ENCODE assay signal across 8 mouse cellular contexts in genomic region chr10:79703541-79703940, GRCm38 (mm10). TPM values are rescaled to one million over a fixed set of nuclear protein-coding genes. Genes with fewer than 3 reads are reported as not detected.
DNase-seq lines count a peak whose midpoint lies in the region; ATAC-seq and TF ChIP-seq lines count a peak whose summit lies in the region.

No protein-coding gene starts in this region.

- DNase-seq in kidney, postnatal 0 days (ENCODE audit: low spot score), result no peak
- no peak for DNase-seq in kidney, postnatal 36 days
- no peak for DNase-seq in hindbrain, postnatal 0 days (ENCODE audit: low spot score)
- DNase-seq in cerebellum, postnatal 4 days (ENCODE audit: low spot score in 2 of 2), result no peak
- DNase-seq in spleen, adult 18-20 months, result no peak

- H3K9ac ChIP-seq in kidney, postnatal 0 days (ENCODE audit: low read depth, low read length), result no peak overlapping the region
- H3K9ac ChIP-seq in embryonic facial prominence, embryonic 13.5 days, result peak overlapping the region; percentile 93
- no peak overlapping the region; the same call in 1 of the 2 replicates for H3K9ac ChIP-seq in hindbrain, postnatal 0 days (replicated peaks; ENCODE audit: low read length)
- H3K9ac ChIP-seq in midbrain, embryonic 16.5 days (ENCODE audit: low read depth, low read length), result no peak overlapping the region

- H3K9me3 ChIP-seq in kidney, postnatal 0 days (replicated peaks; ENCODE audit: low read length), result no peaks in the 10 kb centered on the region
- no peaks in the 10 kb centered on the region for H3K9me3 ChIP-seq in embryonic facial prominence, embryonic 13.5 days
- no peaks in the 10 kb centered on the region for H3K9me3 ChIP-seq in hindbrain, postnatal 0 days (ENCODE audit: low read length)
- H3K9me3 ChIP-seq in midbrain, embryonic 16.5 days (replicated peaks; ENCODE audit: control insufficient read depth, low read length, poor library complexity, severe bottlenecking), result no peaks in the 10 kb centered on the region

- TF ChIP-seq CTCF in kidney, postnatal 0 days (IDR thresholded peaks at IDR 0.05; ENCODE audit: low read depth), result no peak
- TF ChIP-seq CTCF in hindbrain, postnatal 0 days (IDR thresholded peaks at IDR 0.05; ENCODE audit: low read depth), result no peak

- H3K27me3 ChIP-seq in kidney, postnatal 0 days (ENCODE audit: insufficient read depth, low read length), result no peaks in the 10 kb centered on the region
- no peaks in the 10 kb centered on the region for H3K27me3 ChIP-seq in embryonic facial prominence, embryonic 13.5 days
- no peaks in the 10 kb centered on the region for H3K27me3 ChIP-seq in hindbrain, postnatal 0 days (ENCODE audit: insufficient read depth, low read length)
- no peaks in the 10 kb centered on the region for H3K27me3 ChIP-seq in midbrain, embryonic 16.5 days (ENCODE audit: control insufficient read depth, insufficient read depth, low read depth, low read length)

- H3K4me1 ChIP-seq in kidney, postnatal 0 days (replicated peaks; ENCODE audit: insufficient read depth, low read length), result peaks cover 19% of the 10 kb centered on the region
- peaks cover 36% of the 10 kb centered on the region for H3K4me1 ChIP-seq in embryonic facial prominence, embryonic 13.5 days
- H3K4me1 ChIP-seq in hindbrain, postnatal 0 days (ENCODE audit: insufficient read depth, low read length), result peaks cover 23% of the 10 kb centered on the region
- H3K4me1 ChIP-seq in midbrain, embryonic 16.5 days (ENCODE audit: control insufficient read depth, insufficient read depth, low read length), result peaks cover 30% of the 10 kb centered on the region

- no peak for ATAC-seq in kidney, postnatal 0 days (replicated peaks; ENCODE audit: low FRiP score, low read depth)
- no peak for ATAC-seq in embryonic facial prominence, embryonic 13.5 days (ENCODE audit: insufficient number of reproducible peaks, insufficient read depth, low FRiP score, low TSS enrichment, low read depth)
- ATAC-seq in hindbrain, postnatal 0 days, result no peak
- ATAC-seq in midbrain, embryonic 16.5 days, result peak; percentile 15
- ATAC-seq in megakaryocyte progenitor cell, adult 5-6 weeks (replicated peaks; ENCODE audit: poor library complexity), result no peak

- H3K4me2 ChIP-seq in kidney, postnatal 0 days (ENCODE audit: low read length), result peak overlapping the region; percentile 49
- peak overlapping the region; percentile 99 for H3K4me2 ChIP-seq in embryonic facial prominence, embryonic 13.5 days
- H3K4me2 ChIP-seq in hindbrain, postnatal 0 days (ENCODE audit: low read depth, low read length), result peak overlapping the region; percentile 91; the same call in 1 of the 2 replicates
- H3K4me2 ChIP-seq in midbrain, embryonic 16.5 days (ENCODE audit: low read length), result peak overlapping the region; percentile 56

- H3K4me3 ChIP-seq in kidney, postnatal 0 days (replicated peaks; ENCODE audit: low read depth, low read length), result no peak overlapping the region; the same call in 1 of the 2 replicates
- H3K4me3 ChIP-seq in embryonic facial prominence, embryonic 13.5 days, result peak overlapping the region; percentile 79
- peak overlapping the region; percentile 69 for H3K4me3 ChIP-seq in hindbrain, postnatal 0 days (ENCODE audit: low read length)
- H3K4me3 ChIP-seq in midbrain, embryonic 16.5 days (ENCODE audit: low read depth, low read length), result peak overlapping the region; percentile 73

- 81% methylated on average over 10 of the region's 10 CpGs for WGBS in kidney, postnatal 0 days
- WGBS in embryonic facial prominence, embryonic 13.5 days, result 75% methylated on average over 10 of the region's 10 CpGs
- 70% methylated on average over 10 of the region's 10 CpGs for WGBS in hindbrain, postnatal 0 days
- 75% methylated on average over 10 of the region's 10 CpGs for WGBS in midbrain, embryonic 16.5 days

- H3K36me3 ChIP-seq in kidney, postnatal 0 days (ENCODE audit: insufficient read depth, low read length), result 0 out of 2 replicates have a peak, but pooled peaks cover 3% of the 10 kb centered on the region
- H3K36me3 ChIP-seq in embryonic facial prominence, embryonic 13.5 days, result peaks cover 22% of the 10 kb centered on the region
- H3K36me3 ChIP-seq in hindbrain, postnatal 0 days (ENCODE audit: insufficient read depth, low read length), result no peaks in the 10 kb centered on the region
- no peaks in the 10 kb centered on the region for H3K36me3 ChIP-seq in midbrain, embryonic 16.5 days (ENCODE audit: control insufficient read depth, insufficient read depth, low read length)

- peak overlapping the region; percentile 36; the same call in 1 of the 2 replicates for H3K27ac ChIP-seq in kidney, postnatal 0 days
- no peak overlapping the region for H3K27ac ChIP-seq in embryonic facial prominence, embryonic 13.5 days
- H3K27ac ChIP-seq in hindbrain, postnatal 0 days, result peak overlapping the region; percentile 60; the same call in 1 of the 2 replicates
- peak overlapping the region; percentile 56 for H3K27ac ChIP-seq in midbrain, embryonic 16.5 days (ENCODE audit: low read length)

RNA-seq across cellular contexts. Expression of gene Bsg, which starts 0.8 kb away (rescaled TPM):
- 1,067 and 1,079 TPM in 2 replicates for polyA plus RNA-seq in kidney, postnatal 0 days (2015; fragmentation: Nextera tagmentation; extraction: Ambion mirVana)
- 703 and 715 TPM in 2 replicates for polyA plus RNA-seq in embryonic facial prominence, embryonic 13.5 days (2015; fragmentation: Nextera tagmentation; extraction: Ambion mirVana)
- total RNA-seq in hindbrain, postnatal 0 days (2014; rRNA removed), result 1,127 and 1,151 TPM in 2 replicates
- 1,243 and 1,259 TPM in 2 replicates for polyA plus RNA-seq in hindbrain, postnatal 0 days (2015; fragmentation: Nextera tagmentation; extraction: Ambion mirVana)
- polyA plus RNA-seq in midbrain, embryonic 16.5 days (2015; fragmentation: Nextera tagmentation; extraction: Ambion mirVana), result 844 and 915 TPM in 2 replicates
- total RNA-seq in megakaryocyte progenitor cell, adult 5-6 weeks (2015), result 441 and 471 TPM in 2 replicates
- total RNA-seq in megakaryocyte progenitor cell, adult 5-6 weeks (2017), result 272 TPM in 2 replicates

RNA-seq across cellular contexts. Expression of gene Hcn2, which starts 12.9 kb away (rescaled TPM):
- polyA plus RNA-seq in kidney, postnatal 0 days (2015; fragmentation: Nextera tagmentation; extraction: Ambion mirVana), result 0.17 and 0.28 TPM in 2 replicates
- 0.10 and 0.12 TPM in 2 replicates for polyA plus RNA-seq in embryonic facial prominence, embryonic 13.5 days (2015; fragmentation: Nextera tagmentation; extraction: Ambion mirVana)
- 92.6 and 101 TPM in 2 replicates for total RNA-seq in hindbrain, postnatal 0 days (2014; rRNA removed)
- polyA plus RNA-seq in hindbrain, postnatal 0 days (2015; fragmentation: Nextera tagmentation; extraction: Ambion mirVana), result 5.5 and 6.6 TPM in 2 replicates
- polyA plus RNA-seq in midbrain, embryonic 16.5 days (2015; fragmentation: Nextera tagmentation; extraction: Ambion mirVana), result 0.87 and 0.89 TPM in 2 replicates
- total RNA-seq in megakaryocyte progenitor cell, adult 5-6 weeks (2015), result not detected in 2 replicates
- total RNA-seq in megakaryocyte progenitor cell, adult 5-6 weeks (2017), result not detected in 2 replicates

RNA-seq across cellular contexts. Expression of gene Gzmm, which starts 14.7 kb away (rescaled TPM):
- polyA plus RNA-seq in kidney, postnatal 0 days (2015; fragmentation: Nextera tagmentation; extraction: Ambion mirVana), result 0.34 and 0.50 TPM in 2 replicates
- polyA plus RNA-seq in embryonic facial prominence, embryonic 13.5 days (2015; fragmentation: Nextera tagmentation; extraction: Ambion mirVana), result 0.81 and 0.84 TPM in 2 replicates
- 0.22 and 0.63 TPM in 2 replicates for total RNA-seq in hindbrain, postnatal 0 days (2014; rRNA removed)
- polyA plus RNA-seq in hindbrain, postnatal 0 days (2015; fragmentation: Nextera tagmentation; extraction: Ambion mirVana), result 1.2 TPM in 2 replicates
- polyA plus RNA-seq in midbrain, embryonic 16.5 days (2015; fragmentation: Nextera tagmentation; extraction: Ambion mirVana), result 1.6 and 1.8 TPM in 2 replicates
- 0.29 and 0.49 TPM in 2 replicates for total RNA-seq in megakaryocyte progenitor cell, adult 5-6 weeks (2015)
- total RNA-seq in megakaryocyte progenitor cell, adult 5-6 weeks (2017), result 1.1 and 2.8 TPM in 2 replicates

RNA-seq across cellular contexts. Expression of gene Cdc34, which starts 21.5 kb away (rescaled TPM):
- 68.1 and 75.7 TPM in 2 replicates for polyA plus RNA-seq in kidney, postnatal 0 days (2015; fragmentation: Nextera tagmentation; extraction: Ambion mirVana)
- polyA plus RNA-seq in embryonic facial prominence, embryonic 13.5 days (2015; fragmentation: Nextera tagmentation; extraction: Ambion mirVana), result 102 and 106 TPM in 2 replicates
- 65.1 and 76.7 TPM in 2 replicates for total RNA-seq in hindbrain, postnatal 0 days (2014; rRNA removed)
- 69.8 and 71.3 TPM in 2 replicates for polyA plus RNA-seq in hindbrain, postnatal 0 days (2015; fragmentation: Nextera tagmentation; extraction: Ambion mirVana)
- 73.1 and 81.9 TPM in 2 replicates for polyA plus RNA-seq in midbrain, embryonic 16.5 days (2015; fragmentation: Nextera tagmentation; extraction: Ambion mirVana)
- total RNA-seq in megakaryocyte progenitor cell, adult 5-6 weeks (2015), result 69.2 and 79.0 TPM in 2 replicates
- total RNA-seq in megakaryocyte progenitor cell, adult 5-6 weeks (2017), result 154 and 169 TPM in 2 replicates

RNA-seq across cellular contexts. Expression of gene Tpgs1, which starts 34.4 kb away (rescaled TPM):
- polyA plus RNA-seq in kidney, postnatal 0 days (2015; fragmentation: Nextera tagmentation; extraction: Ambion mirVana), result 82.5 and 84.9 TPM in 2 replicates
- 58.1 and 62.1 TPM in 2 replicates for polyA plus RNA-seq in embryonic facial prominence, embryonic 13.5 days (2015; fragmentation: Nextera tagmentation; extraction: Ambion mirVana)
- 117 and 135 TPM in 2 replicates for total RNA-seq in hindbrain, postnatal 0 days (2014; rRNA removed)
- polyA plus RNA-seq in hindbrain, postnatal 0 days (2015; fragmentation: Nextera tagmentation; extraction: Ambion mirVana), result 132 and 133 TPM in 2 replicates
- polyA plus RNA-seq in midbrain, embryonic 16.5 days (2015; fragmentation: Nextera tagmentation; extraction: Ambion mirVana), result 96.1 and 107 TPM in 2 replicates
- 8.3 and 10.2 TPM in 2 replicates for total RNA-seq in megakaryocyte progenitor cell, adult 5-6 weeks (2015)
- 8.2 and 10.4 TPM in 2 replicates for total RNA-seq in megakaryocyte progenitor cell, adult 5-6 weeks (2017)

Comparison
In these comparisons a context has a peak if more than half of its experiments do, and no peak if none do; other contexts are left out.
1. H3K4me2 ChIP-seq: peak in every context shown above with its lines; median percentile 99 in embryonic facial prominence, embryonic 13.5 days; 91 in hindbrain, postnatal 0 days; 56 in midbrain, embryonic 16.5 days; 49 in kidney, postnatal 0 days.